Mouse (Mus musculus) thymus, postnatal 0 days (tissue): Measurements from ENCODE around the gene Neu4. TPM values are rescaled to one million over a fixed set of nuclear protein-coding genes. Genes with fewer than 3 reads are reported as not detected.
"Not testable (repeated sequence)": the region's sequence is repeated elsewhere in the genome, so short reads cannot be mapped to it uniquely, and the experiment has no call there.

Experiments used
- DNase-seq: peaks from one replicate; pipeline ENCODE4 v3.0.0-alpha.2; 2015; ENCODE audit warnings: low spot score
- polyA plus RNA-seq: library from polyadenylated mRNA; unstranded; fragments of >200 nt; fragmentation: Nextera tagmentation; extraction: Ambion mirVana; gene quantifications from 2 replicates; pipeline ENCODE4 v1.2.1, GENCODE M21; 2015

Neu4 gene
- not detected in 2 replicates for polyA plus RNA-seq

DNA sequence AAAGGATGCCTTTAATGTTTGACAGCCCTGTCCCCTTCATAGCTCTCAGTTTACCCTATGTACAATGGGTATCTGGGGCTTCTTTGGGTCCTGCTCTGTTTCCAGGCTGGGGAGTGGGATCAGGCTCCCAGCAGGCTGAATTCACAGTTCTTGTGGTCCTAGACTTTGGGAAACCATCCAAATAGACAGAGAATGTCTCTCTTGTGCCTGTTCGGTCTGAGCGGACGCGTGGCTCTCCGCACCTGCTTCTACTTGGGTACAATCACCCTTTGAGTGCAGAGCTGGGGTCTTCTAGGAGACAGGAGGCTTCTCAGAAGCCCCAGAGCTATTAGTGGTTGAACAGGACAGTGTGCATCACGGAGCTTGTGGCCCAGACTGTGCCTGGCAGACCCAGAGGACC is at the start of gene Neu4:
Neu4 (plus strand) TSS at position 301 of the 400 bp plus-strand sequence.
- no peak for DNase-seq

- DNase-seq = not testable (repeated sequence)
These were observed 49.5 kb upstream of the Neu4 start for GRCm38 (mm10) chr1:93970797-93971196.

DNA sequence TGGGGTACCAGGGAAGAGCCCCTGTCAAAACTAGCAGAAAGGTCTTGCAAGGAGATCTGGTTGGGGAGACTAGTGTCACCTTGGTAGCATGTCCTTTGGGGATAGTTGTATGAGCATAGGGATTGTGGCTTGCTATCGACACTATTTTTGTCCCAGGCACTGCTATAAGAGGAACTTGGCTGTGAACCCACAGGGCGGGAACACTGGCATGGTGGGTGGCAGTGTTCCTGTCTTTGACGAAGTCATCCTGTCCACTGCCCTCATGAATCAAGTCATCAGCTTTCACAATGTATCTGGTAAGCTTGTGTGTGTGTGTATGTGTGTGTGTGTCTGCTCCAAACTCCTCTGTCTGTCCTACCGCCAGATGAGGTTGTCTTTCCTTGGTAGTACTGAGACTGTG is 44.5 kb upstream of the Neu4 start:
- DNase-seq = not testable (repeated sequence)

- DNase-seq = not testable (repeated sequence)
These were observed 42.0 kb upstream of the Neu4 start for GRCm38 (mm10) chr1:93978287-93978686.

DNA sequence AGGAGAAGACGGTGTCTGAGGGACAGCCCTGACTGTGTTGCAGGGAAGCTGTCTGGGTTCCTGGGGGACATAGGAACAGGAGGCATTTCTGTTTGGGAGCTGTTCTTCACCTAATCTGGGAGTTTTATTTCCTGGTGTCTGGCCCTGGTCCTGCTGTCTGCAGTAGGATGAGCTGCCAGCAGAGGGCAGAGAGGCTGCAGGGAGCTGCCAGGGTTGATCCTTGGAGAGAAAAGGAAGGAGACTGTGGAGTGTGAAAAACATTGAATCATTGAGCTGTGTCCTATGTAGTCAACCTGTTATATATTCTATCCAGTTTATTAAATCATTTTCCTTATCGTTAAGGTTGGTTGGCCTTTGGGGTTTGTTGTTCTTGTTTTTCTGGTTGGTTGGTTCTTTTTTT is 39.3 kb upstream of the Neu4 start:
- not testable (repeated sequence) for DNase-seq

GRCm38 (mm10) chr1:93986167-93986566 is 34.1 kb upstream of the Neu4 start:
- DNase-seq = no peak

GRCm38 (mm10) chr1:93988786-93989185 is 31.5 kb upstream of the Neu4 start:
- DNase-seq = no peak

DNA sequence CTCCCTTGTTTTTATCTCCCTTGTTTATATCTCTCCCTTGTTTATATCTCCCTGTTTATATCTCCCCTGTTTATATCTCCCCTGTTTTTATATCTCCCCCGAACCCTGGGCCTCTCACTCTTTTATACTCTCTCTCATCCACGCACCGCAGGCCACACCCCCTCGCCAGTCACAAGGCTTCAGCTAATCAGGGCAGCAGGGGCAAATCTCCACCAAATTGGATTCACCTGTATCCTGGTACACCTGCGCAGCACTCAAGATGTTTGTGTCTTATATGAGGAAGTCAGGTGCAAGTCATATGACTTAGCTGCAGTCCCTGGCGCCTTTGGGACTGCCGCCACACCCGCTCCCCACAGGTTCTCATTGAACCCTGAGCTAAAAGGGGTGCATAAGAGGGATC is 30.0 kb upstream of the Neu4 start, which contains the start of gene Gal3st2c:
Gal3st2c (plus strand) TSS at position 301 of the 400 bp plus-strand sequence.
- DNase-seq = not testable (repeated sequence)

DNA sequence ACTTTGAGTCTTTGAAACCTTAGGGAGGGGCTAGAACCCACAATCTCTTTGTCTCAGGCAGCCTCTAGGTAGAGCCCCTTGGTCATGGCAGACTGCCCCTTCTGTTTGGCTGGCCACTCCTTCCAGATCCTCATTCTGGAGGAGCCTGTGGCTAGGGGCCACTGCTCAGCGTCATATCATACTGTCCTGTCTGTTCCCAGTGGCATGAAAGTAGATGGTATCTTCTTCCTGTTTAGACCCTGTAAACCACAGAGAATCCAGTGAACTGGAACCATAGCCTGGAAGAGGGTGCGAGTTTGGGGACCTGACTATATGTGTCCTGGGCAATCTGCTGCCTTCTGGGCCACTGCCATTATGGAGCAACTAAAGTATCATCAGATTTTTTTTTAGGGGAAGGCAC is 29.2 kb upstream of the Neu4 start:
- not testable (repeated sequence) for DNase-seq

- not testable (repeated sequence) for DNase-seq
These were observed 28.8 kb upstream of the Neu4 start for GRCm38 (mm10) chr1:93991491-93991890.

DNA sequence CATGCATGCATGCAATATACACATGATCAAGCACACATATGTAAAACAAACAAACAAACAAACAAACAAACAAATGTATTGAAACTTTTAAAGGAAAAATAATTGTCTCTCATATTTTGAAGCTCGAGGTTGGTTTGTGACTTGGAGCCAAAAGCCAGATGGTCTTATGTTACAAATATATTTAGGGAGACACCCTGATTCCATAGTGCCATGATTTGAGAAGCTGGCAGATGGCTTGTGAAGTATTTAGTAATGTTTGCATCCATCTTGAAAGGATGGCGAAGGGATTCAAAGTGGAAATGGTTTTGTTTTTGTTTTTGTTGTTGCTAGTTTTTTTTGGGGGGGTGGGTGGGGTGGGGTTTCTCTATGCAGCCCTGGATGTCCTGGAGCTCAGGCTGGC is 19.2 kb upstream of the Neu4 start:
- DNase-seq = no peak

GRCm38 (mm10) chr1:94005954-94006506 is 14.2 kb upstream of the Neu4 start:
- not testable (repeated sequence) for DNase-seq

DNA sequence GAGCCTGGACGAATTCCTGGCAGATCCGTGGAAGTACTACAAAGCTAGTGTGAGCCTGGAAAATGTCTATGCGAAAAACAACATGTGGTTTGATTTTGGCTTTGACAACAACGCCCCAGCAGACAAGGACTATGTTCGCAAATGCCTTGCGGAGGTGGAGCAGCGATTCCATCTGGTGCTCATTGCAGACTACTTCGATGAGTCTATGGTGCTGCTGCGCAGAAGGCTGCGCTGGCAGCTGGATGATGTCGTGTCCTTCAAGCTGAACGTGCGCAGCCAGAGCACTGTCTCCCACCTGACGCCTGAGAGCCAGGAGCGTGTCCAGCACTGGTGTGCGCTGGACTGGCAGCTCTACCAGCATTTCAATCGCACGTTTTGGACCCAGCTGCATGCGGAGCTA is 11.4 kb upstream of the Neu4 start:
- not testable (repeated sequence) for DNase-seq

DNA sequence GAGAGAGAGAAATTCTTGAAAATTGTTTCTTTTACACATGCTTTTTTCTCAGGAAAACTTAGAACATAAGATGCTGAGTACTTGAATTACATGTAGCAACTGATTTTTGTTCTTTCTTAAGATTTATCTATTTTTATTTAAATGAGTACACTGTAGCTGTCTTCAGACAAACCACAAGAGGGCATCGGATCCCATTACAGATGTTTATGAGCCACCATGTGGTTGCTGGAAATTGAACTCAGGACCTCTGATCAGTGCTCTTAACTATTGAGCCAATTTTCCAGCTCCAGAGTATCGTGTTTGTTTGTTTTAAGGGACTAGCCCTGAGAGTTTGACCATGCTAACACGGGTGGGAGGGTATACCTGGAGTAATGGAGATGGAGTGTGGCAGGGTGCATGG is 8.6 kb upstream of the Neu4 start:
- no peak for DNase-seq

DNA sequence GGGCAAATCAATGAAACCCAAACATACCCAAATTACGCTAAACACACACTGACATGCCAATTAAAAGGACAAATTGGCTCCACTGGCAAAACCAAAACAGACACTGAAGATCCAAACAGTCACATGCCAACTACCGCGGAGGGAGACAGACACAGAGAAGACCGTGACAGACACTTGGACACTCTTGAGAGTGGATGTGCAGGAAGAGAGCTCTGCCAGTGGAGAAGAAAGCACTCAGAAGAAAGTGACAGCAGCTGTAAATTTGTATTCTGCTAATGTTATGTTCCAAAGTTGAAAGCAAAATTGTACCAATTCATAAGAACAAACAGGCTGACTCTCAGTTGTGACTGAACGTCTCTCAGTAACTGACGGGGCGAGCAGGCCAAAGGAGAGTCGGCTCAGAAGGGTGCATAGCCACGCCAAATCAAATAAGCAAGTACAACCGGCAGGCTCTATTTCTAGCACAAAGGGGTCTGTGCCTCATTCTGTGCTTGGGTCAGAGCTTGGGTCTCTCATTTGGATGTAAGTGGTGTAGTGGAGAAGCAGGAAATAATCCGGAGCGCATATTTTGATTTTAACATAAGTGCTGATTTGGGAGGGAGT is 7.4 kb downstream of the Neu4 start:
- DNase-seq = no peak

- DNase-seq = no peak
These were observed 8.5 kb downstream of the Neu4 start for GRCm38 (mm10) chr1:94028741-94029140.

DNA sequence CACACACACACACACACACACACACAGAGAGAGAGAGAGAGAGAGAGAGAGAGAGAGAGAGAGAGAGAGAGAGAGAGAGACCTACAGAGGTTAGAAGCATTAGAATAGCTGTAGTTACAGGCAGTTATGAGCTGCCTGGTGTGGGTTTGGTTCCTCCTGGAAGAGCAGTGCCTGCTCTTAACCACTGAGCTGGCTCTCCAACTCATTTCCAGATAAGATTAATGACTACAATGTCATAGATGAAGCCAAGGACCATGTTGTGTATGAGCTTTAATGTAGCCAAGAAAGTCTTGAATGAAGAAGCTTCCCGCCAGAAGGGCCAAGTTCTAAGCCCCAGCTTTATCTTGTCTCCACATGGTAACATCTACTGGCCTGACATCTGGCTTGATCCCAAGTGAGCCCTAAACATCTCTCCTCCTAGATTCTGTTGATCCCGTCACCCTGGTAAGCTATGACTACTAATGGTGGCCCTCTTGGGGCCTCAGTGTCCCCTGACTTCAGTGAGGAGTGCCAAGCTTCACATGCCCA is 12.9 kb downstream of the Neu4 start:
- DNase-seq = no peak

DNA sequence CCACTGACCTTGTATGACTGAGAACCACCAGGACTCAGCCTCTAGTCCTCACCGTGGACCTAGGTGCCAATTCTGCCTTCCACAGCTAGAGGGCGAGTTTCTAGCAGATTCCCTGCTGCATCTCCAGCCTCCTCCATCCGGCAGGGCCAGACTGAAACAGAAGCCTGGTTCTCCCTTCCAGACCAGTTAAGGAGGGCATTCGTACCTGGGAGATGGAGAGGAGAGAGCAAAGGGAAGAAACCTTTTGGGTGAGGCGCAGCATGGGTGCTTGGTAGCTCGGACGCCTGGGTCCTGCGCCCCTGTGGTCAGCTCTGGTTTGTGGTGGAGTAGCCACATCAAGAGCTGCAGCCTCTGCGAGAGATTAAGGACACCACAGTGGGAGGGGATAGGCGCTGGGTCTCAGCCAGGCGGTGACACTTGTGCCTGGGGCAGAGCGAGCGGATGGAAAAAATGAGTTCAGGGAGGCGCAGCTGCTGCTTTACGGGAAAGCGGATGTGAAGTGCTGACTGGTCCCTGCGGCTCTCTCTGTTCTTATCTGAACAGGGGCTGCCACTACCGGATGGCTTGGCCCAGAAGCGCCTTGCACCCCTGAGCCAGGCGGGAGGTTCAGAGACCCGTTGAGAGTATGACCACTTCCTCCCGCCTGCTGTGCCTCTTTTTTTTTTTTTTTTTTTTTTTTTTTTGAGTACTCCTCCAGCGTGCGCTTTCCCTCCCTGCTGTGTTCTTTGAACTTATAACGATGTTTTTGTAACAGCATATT is 14.9 kb downstream of the Neu4 start:
- DNase-seq = peak; percentile 93

- DNase-seq = no peak
These were observed 20.1 kb downstream of the Neu4 start for GRCm38 (mm10) chr1:94040391-94040790.

GRCm38 (mm10) chr1:94045559-94045958 is 25.3 kb downstream of the Neu4 start:
- no peak for DNase-seq

- no peak for DNase-seq
These were observed 26.3 kb downstream of the Neu4 start for GRCm38 (mm10) chr1:94046544-94046943.

DNA sequence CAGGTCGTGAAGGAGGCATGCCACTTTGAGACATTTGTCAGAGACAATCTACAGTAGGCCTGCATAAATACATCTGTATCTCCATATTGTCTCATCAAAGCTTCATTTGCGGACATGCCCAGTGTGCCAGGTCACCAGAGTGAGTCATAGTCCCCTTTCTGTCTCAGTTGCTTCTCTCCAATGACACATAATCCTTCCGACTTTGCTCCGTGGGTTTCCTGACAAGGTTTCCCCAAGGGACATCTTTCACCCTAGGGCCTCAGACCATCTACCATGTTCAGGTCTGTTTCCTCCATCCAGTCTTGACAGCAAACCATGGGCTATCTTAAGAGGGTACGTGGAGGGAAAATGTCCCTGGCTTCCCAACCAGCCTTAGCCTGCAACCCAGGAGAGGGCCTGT is 30.9 kb downstream of the Neu4 start:
- DNase-seq = no peak
